Mouse (Mus musculus) regulatory T cell (primary cell): ENCODE data around the gene Mex3b.

Source experiments
- in situ Hi-C: fragments of 300-600 bp; cut with MboI, MseI; formaldehyde crosslinking; loops from one replicate; pipeline ENCODE4 v1.15.1; 2025; ENCODE audit warnings: high pct_unique_total_duplicates

Gene Mex3b

GRCm38 (mm10) chr7:82867271-82868121 lies at the start of gene Mex3b:
Gene Mex3b (plus strand): TSS chr7:82867333.
- in situ Hi-C loops, result loop anchor here (5.0 kb wide), 1 partner anchor 780 kb away; no protein-coding TSS in a partner anchor

GRCm38 (mm10) chr7:82819541-82819940 lies 47.6 kb upstream of the Mex3b start:
- in situ Hi-C loops, result no loop called here

GRCm38 (mm10) chr7:82820661-82821060 lies 46.5 kb upstream of the Mex3b start:
- in situ Hi-C loops, result no loop called here

- in situ Hi-C loops, result no loop called here
These were observed 45.6 kb upstream of the Mex3b start for GRCm38 (mm10) chr7:82821501-82821900.

GRCm38 (mm10) chr7:82822528-82822927 lies 44.6 kb upstream of the Mex3b start:
- in situ Hi-C loops, result no loop called here

- in situ Hi-C loops, result no loop called here
These were observed 38.9 kb upstream of the Mex3b start for GRCm38 (mm10) chr7:82828193-82828592.

- in situ Hi-C loops, result no loop called here
These were observed 37.6 kb upstream of the Mex3b start for GRCm38 (mm10) chr7:82829516-82829915.

GRCm38 (mm10) chr7:82834471-82834870 lies 32.7 kb upstream of the Mex3b start:
- in situ Hi-C loops, result no loop called here

- in situ Hi-C loops, result no loop called here
These were observed 28.7 kb upstream of the Mex3b start for GRCm38 (mm10) chr7:82838414-82838813.

- in situ Hi-C loops, result no loop called here
These were observed 28.0 kb upstream of the Mex3b start for GRCm38 (mm10) chr7:82838965-82839675.

- in situ Hi-C loops, result no loop called here
These were observed 24.8 kb upstream of the Mex3b start for GRCm38 (mm10) chr7:82842222-82842920.

GRCm38 (mm10) chr7:82850756-82851155 lies 16.4 kb upstream of the Mex3b start:
- in situ Hi-C loops, result loop anchor here (10.0 kb wide), 1 partner anchor 336 kb away; no protein-coding TSS in a partner anchor

GRCm38 (mm10) chr7:82851670-82852069 lies 15.5 kb upstream of the Mex3b start:
- in situ Hi-C loops, result loop anchor here (10.0 kb wide), 1 partner anchor 337 kb away; no protein-coding TSS in a partner anchor

GRCm38 (mm10) chr7:82854195-82854766 lies 12.9 kb upstream of the Mex3b start:
- in situ Hi-C loops, result loop anchor here (10.0 kb wide), 1 partner anchor 339 kb away; no protein-coding TSS in a partner anchor

GRCm38 (mm10) chr7:82858611-82859010 lies 8.5 kb upstream of the Mex3b start:
- in situ Hi-C loops, result loop anchor here (10.0 kb wide), 1 partner anchor 344 kb away; no protein-coding TSS in a partner anchor

- in situ Hi-C loops, result no loop called here
These were observed 6.5 kb upstream of the Mex3b start for GRCm38 (mm10) chr7:82860626-82861025.

- in situ Hi-C loops, result no loop called here
These were observed 3.8 kb upstream of the Mex3b start for GRCm38 (mm10) chr7:82863341-82863740.

GRCm38 (mm10) chr7:82864260-82864990 lies 2.7 kb upstream of the Mex3b start:
- in situ Hi-C loops, result no loop called here

GRCm38 (mm10) chr7:82864991-82865771 lies 2.0 kb upstream of the Mex3b start:
- in situ Hi-C loops, result loop anchor here (5.0 kb wide), 1 partner anchor 782 kb away; no protein-coding TSS in a partner anchor
